Mouse (Mus musculus) large intestine, adult 2 months (tissue): ENCODE results near the gene Saa3. TPM values are rescaled to one million over a fixed set of nuclear protein-coding genes. Genes with fewer than 3 reads are reported as not detected.
A peak's percentile ranks its signal among the peaks of the same experiment; 100 is the strongest.
"Not testable (repeated sequence)": the region's sequence is repeated elsewhere in the genome, so short reads cannot be mapped to it uniquely, and the experiment has no call there.

Experiments used
- DNase-seq: peaks from one replicate; pipeline ENCODE4 v3.0.0-alpha.2; 2012; ENCODE audit warnings: low read depth, low spot score
- WGBS: fragments of 180-500 bp; shearing (Covaris S2); methylation state at CpG from one replicate; pipeline ENCODE4 v1.1.7; 2018; 5-methylcytosine and 5-hydroxymethylcytosine counted together
- polyA plus RNA-seq: library from polyadenylated mRNA; depleted of rRNA; stranded (reverse); fragments of >200 nt; gene quantifications from 2 replicates; pipeline ENCODE4 v1.2.3, GENCODE M21; 2012; rRNA removed

The Saa3 gene
- polyA plus RNA-seq, 1 experiment, result 4.0 TPM

- no peak for DNase-seq
- WGBS, result 31% methylated on average over 5 of the region's 5 CpGs
Observed at GRCm38 (mm10) chr7:46716897-46717296, 1.4 kb upstream of the Saa3 start.

GRCm38 (mm10) chr7:46714518-46714917 is 982 bp downstream of the Saa3 start:
- peak; percentile 70 for DNase-seq
- 27% methylated on average over 6 of the region's 6 CpGs for WGBS

- DNase-seq, result no peak
- WGBS, result 65% methylated on average over 6 of the region's 6 CpGs
Observed at GRCm38 (mm10) chr7:46712250-46712649, 3.2 kb downstream of the Saa3 start.

- peak; percentile 67 for DNase-seq
- under 1% methylated on average over 38 of the region's 38 CpGs for WGBS
Observed at GRCm38 (mm10) chr7:46710390-46710844, 5.1 kb downstream of the Saa3 start, which contains the start of gene Saal1. Saal1 (minus strand) TSS chr7:46710680.

GRCm38 (mm10) chr7:46700521-46701025 is 14.9 kb downstream of the Saa3 start:
- WGBS, result 93% methylated on average over 6 of the region's 6 CpGs

GRCm38 (mm10) chr7:46696754-46697153 is 18.7 kb downstream of the Saa3 start:
- 84% methylated on average over 1 of the region's 1 CpGs for WGBS
- no peak for DNase-seq

More at GRCm38 (mm10) chr7:46700521-46701025, 14.9 kb downstream of the Saa3 start:
- no peak for DNase-seq

GRCm38 (mm10) chr7:46686827-46687226 is 28.7 kb downstream of the Saa3 start:
- no peak for DNase-seq
- WGBS, result 77% methylated on average over 5 of the region's 5 CpGs

GRCm38 (mm10) chr7:46680732-46681131 is 34.8 kb downstream of the Saa3 start:
- DNase-seq, result no peak

GRCm38 (mm10) chr7:46679044-46679443 is 36.5 kb downstream of the Saa3 start:
- DNase-seq, result not testable (repeated sequence)
- 75% methylated on average over 7 of the region's 7 CpGs for WGBS

GRCm38 (mm10) chr7:46678417-46678816 is 37.1 kb downstream of the Saa3 start:
- DNase-seq, result no peak
- 29% methylated on average over 3 of the region's 3 CpGs for WGBS

- WGBS, result 38% methylated on average over 5 of the region's 5 CpGs
- DNase-seq, result no peak
Observed at GRCm38 (mm10) chr7:46676808-46677360, 38.6 kb downstream of the Saa3 start.

- 83% methylated on average over 8 of the region's 8 CpGs for WGBS
- DNase-seq, result no peak
Observed at GRCm38 (mm10) chr7:46675886-46676285, 39.6 kb downstream of the Saa3 start.

GRCm38 (mm10) chr7:46675061-46675460 is 40.4 kb downstream of the Saa3 start:
- no peak for DNase-seq
- 87% methylated on average over 7 of the region's 7 CpGs for WGBS

- no peak for DNase-seq
- 25% methylated on average over 10 of the region's 10 CpGs for WGBS
Observed at GRCm38 (mm10) chr7:46672160-46672672, 43.3 kb downstream of the Saa3 start, which contains the start of gene Tph1. Tph1 (minus strand) TSS chr7:46672537.

- no peak for DNase-seq
Observed at GRCm38 (mm10) chr7:46667256-46667655, 48.2 kb downstream of the Saa3 start.

GRCm38 (mm10) chr7:46665236-46665635 is 50.3 kb downstream of the Saa3 start:
- 32% methylated on average over 9 of the region's 9 CpGs for WGBS
- no peak for DNase-seq

More at GRCm38 (mm10) chr7:46667256-46667655, 48.2 kb downstream of the Saa3 start:
- WGBS, result 3% methylated on average over 21 of the region's 21 CpGs

Other genes with a start within 250 kb of the Saa3 start
- gene Sergef, start 75.9 kb downstream of the Saa3 start, polyA plus RNA-seq, result 8.1 and 9.0 TPM in 2 replicates
- gene Tph1, start 43.2 kb downstream of the Saa3 start, polyA plus RNA-seq, result 1.6 and 2.9 TPM in 2 replicates
- 5.1 and 6.0 TPM in 2 replicates for gene Saal1, start 5.0 kb downstream of the Saa3 start, polyA plus RNA-seq
- gene Saa4, start 16.9 kb upstream of the Saa3 start, polyA plus RNA-seq, result 0.05 TPM in 1 of 2 replicates, not detected in the other
- 4.3 and 434 TPM in 2 replicates for gene Saa1, start 27.3 kb upstream of the Saa3 start, polyA plus RNA-seq
- gene Saa2, start 36.1 kb upstream of the Saa3 start, polyA plus RNA-seq, result 0.34 and 13.7 TPM in 2 replicates
- gene Hps5, start 80.4 kb upstream of the Saa3 start, polyA plus RNA-seq, result 27.6 and 33.9 TPM in 2 replicates
- gene Gtf2h1, start 80.4 kb upstream of the Saa3 start, polyA plus RNA-seq, result 6.9 and 10.2 TPM in 2 replicates
- gene Ldha, start 125.8 kb upstream of the Saa3 start, polyA plus RNA-seq, result 1,305 and 1,564 TPM in 2 replicates
- gene Ldhc, start 145.5 kb upstream of the Saa3 start, polyA plus RNA-seq, result not detected in 2 replicates
- gene Tsg101, start 204.3 kb upstream of the Saa3 start, polyA plus RNA-seq, result 68.3 and 71.2 TPM in 2 replicates
- gene Uevld, start 242.8 kb upstream of the Saa3 start, polyA plus RNA-seq, result 2.5 and 4.3 TPM in 2 replicates